9 mouse cellular contexts compared by ENCODE assay signal in the genomic region with DNA sequence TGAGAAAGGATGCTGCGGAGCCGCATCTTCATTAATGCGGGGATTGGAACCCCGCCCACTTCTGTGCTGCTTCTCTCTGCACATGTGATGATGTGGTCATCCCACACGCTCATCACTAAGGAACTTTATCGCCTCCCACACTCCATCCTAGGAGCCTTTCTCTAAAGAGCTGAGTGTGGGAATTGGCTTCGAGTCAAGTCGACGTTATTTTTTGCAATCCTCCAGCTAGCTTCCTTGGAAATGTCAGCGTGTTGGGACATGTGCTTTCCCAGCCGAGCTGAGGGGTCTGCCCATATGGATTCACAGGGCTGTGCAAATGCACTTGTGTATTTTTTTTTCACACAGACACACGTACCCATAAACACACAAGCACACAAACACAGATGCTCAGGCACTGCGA.
A peak's percentile ranks its signal among the peaks of the same experiment; 100 is the strongest.
DNase-seq lines count a peak whose midpoint lies in the region; ATAC-seq and TF ChIP-seq lines count a peak whose summit lies in the region.
"Had no signal": no experiment of that assay in that cellular context is flagged by ENCODE, and none has a peak within 500 bp of the region (broad histone marks: within the 10 kb centered on the region; RNA-seq: fewer than 3 reads in every experiment).

No protein-coding gene starts in this region.

- ATAC-seq in lung, postnatal 0 days: peak; percentile 33
- no peak for ATAC-seq in intestine, embryonic 16.5 days

- DNase-seq in cerebellum, postnatal 14 days: peak; percentile 31 to 41
- DNase-seq in cerebellum, adult 18-20 months: no peak
- no peak for DNase-seq in lung, postnatal 0 days (ENCODE audit: low spot score)
- DNase-seq in lung, adult 18-20 months: no peak
- DNase-seq in left cerebral cortex, adult 9 months (ENCODE audit: low spot score in 2 of 2): peak; percentile 87 to 91
- no peak for DNase-seq in urinary bladder, adult 18-20 months (ENCODE audit: low spot score in 2 of 2)
- DNase-seq in thymus, adult 18-20 months: no peak

- H3K27ac ChIP-seq in lung, postnatal 0 days (ENCODE audit: low read length): no peak overlapping the region
- no peak overlapping the region for H3K27ac ChIP-seq in intestine, embryonic 16.5 days (ENCODE audit: low read length)
- H3K27ac ChIP-seq: kidney, postnatal 0 days had no signal

- no peak for TF ChIP-seq CTCF in lung, postnatal 0 days (IDR thresholded peaks at IDR 0.05)

- H3K4me2 ChIP-seq in lung, postnatal 0 days (replicated peaks; ENCODE audit: low read depth, low read length): no peak overlapping the region
- H3K4me2 ChIP-seq in intestine, embryonic 16.5 days (ENCODE audit: low read depth, low read length): no peak overlapping the region

- no peaks in the 10 kb centered on the region for H3K27me3 ChIP-seq in lung, postnatal 0 days (replicated peaks; ENCODE audit: insufficient read depth, low read length)
- H3K27me3 ChIP-seq in intestine, embryonic 16.5 days (replicated peaks; ENCODE audit: control insufficient read depth, insufficient read depth, low read length): no peaks in the 10 kb centered on the region

- H3K9ac ChIP-seq in lung, postnatal 0 days (replicated peaks; ENCODE audit: low read depth): no peak overlapping the region
- no peak overlapping the region for H3K9ac ChIP-seq in intestine, embryonic 16.5 days (ENCODE audit: low read depth, low read length)

- no peak overlapping the region for H3K4me3 ChIP-seq in lung, postnatal 0 days (ENCODE audit: low read depth, low read length)
- no peak overlapping the region for H3K4me3 ChIP-seq in intestine, embryonic 16.5 days (ENCODE audit: low read length)

- TF ChIP-seq EP300 in lung, postnatal 0 days (IDR thresholded peaks at IDR 0.05): no peak

- H3K36me3 ChIP-seq in lung, postnatal 0 days (ENCODE audit: insufficient read depth, low read length): no peaks in the 10 kb centered on the region
- H3K36me3 ChIP-seq in intestine, embryonic 16.5 days (ENCODE audit: control insufficient read depth, insufficient read depth, low read length): no peaks in the 10 kb centered on the region

- 69% methylated on average over 13 of the region's 13 CpGs for WGBS in lung, postnatal 0 days
- WGBS in intestine, embryonic 16.5 days: 82% methylated on average over 13 of the region's 13 CpGs

- H3K9me3 ChIP-seq in lung, postnatal 0 days (ENCODE audit: low read length): no peaks in the 10 kb centered on the region
- no peaks in the 10 kb centered on the region for H3K9me3 ChIP-seq in intestine, embryonic 16.5 days (ENCODE audit: control insufficient read depth, low read length)

- H3K4me1 ChIP-seq in lung, postnatal 0 days (ENCODE audit: insufficient read depth, low read depth, low read length): no peaks in the 10 kb centered on the region
- no peaks in the 10 kb centered on the region for H3K4me1 ChIP-seq in intestine, embryonic 16.5 days (ENCODE audit: control insufficient read depth, insufficient read depth, low read length)

Comparison
In these comparisons a context has a peak if more than half of its experiments do, and no peak if none do; other contexts are left out.
1. DNase-seq: peak in cerebellum, postnatal 14 days (2 of 2) and left cerebral cortex, adult 9 months (2 of 2); none in cerebellum, adult 18-20 months (0 of 2), lung, postnatal 0 days (single experiment), lung, adult 18-20 months (0 of 2), urinary bladder, adult 18-20 months (0 of 2) and thymus, adult 18-20 months (0 of 2).